Mouse (Mus musculus) hindbrain, embryonic 10.5 days (tissue): Measurements from ENCODE around the gene Lrsam1. TPM values are rescaled to one million over a fixed set of nuclear protein-coding genes. Genes with fewer than 3 reads are reported as not detected.

ENCODE experiments used
- DNase-seq: peaks from one replicate; pipeline ENCODE4 v3.0.0-alpha.2; 2017; ENCODE audit warnings: low spot score
- H3K27ac ChIP-seq: fragments of 300-500 bp; sonication (generic); 2 replicates; pipeline ENCODE4 v1.5.1; 2016; ENCODE audit warnings: mild to moderate bottlenecking, moderate library complexity
- H3K27me3 ChIP-seq: fragments of 300-500 bp; sonication (generic); 2 replicates; pipeline ENCODE4 v1.6.1; 2016; ENCODE audit warnings: mild to moderate bottlenecking; ENCODE audit not compliant: poor library complexity, insufficient read depth, severe bottlenecking
- H3K36me3 ChIP-seq: fragments of 300-500 bp; sonication (generic); 2 replicates; pipeline ENCODE4 v1.6.1; 2016; ENCODE audit warnings: mild to moderate bottlenecking, moderate library complexity
- H3K4me1 ChIP-seq: fragments of 300-500 bp; sonication (generic); replicated peaks from 2 replicates; pipeline ENCODE4 v1.6.1; 2016; ENCODE audit warnings: mild to moderate bottlenecking
- H3K4me3 ChIP-seq: fragments of 300-500 bp; sonication (generic); 2 replicates; pipeline ENCODE4 v1.5.1; 2016; ENCODE audit warnings: mild to moderate bottlenecking, moderate library complexity
- H3K9me3 ChIP-seq: fragments of 300-500 bp; sonication (generic); 2 replicates; pipeline ENCODE4 v1.6.1; 2016; ENCODE audit warnings: mild to moderate bottlenecking, moderate library complexity
- WGBS: fragments of 180-500 bp; shearing (Covaris S2); methylation state at CpG from one replicate; pipeline ENCODE4 v1.1.7; 2016; 5-methylcytosine and 5-hydroxymethylcytosine counted together
- polyA plus RNA-seq: library from polyadenylated mRNA; unstranded; fragments of >200 nt; fragmentation: Nextera tagmentation; extraction: Ambion mirVana; gene quantifications from 2 replicates; pipeline ENCODE4 v1.2.1, GENCODE M21; 2016

Gene Lrsam1
- polyA plus RNA-seq, 1 experiment from 2014 or later: 11.5 TPM

DNA sequence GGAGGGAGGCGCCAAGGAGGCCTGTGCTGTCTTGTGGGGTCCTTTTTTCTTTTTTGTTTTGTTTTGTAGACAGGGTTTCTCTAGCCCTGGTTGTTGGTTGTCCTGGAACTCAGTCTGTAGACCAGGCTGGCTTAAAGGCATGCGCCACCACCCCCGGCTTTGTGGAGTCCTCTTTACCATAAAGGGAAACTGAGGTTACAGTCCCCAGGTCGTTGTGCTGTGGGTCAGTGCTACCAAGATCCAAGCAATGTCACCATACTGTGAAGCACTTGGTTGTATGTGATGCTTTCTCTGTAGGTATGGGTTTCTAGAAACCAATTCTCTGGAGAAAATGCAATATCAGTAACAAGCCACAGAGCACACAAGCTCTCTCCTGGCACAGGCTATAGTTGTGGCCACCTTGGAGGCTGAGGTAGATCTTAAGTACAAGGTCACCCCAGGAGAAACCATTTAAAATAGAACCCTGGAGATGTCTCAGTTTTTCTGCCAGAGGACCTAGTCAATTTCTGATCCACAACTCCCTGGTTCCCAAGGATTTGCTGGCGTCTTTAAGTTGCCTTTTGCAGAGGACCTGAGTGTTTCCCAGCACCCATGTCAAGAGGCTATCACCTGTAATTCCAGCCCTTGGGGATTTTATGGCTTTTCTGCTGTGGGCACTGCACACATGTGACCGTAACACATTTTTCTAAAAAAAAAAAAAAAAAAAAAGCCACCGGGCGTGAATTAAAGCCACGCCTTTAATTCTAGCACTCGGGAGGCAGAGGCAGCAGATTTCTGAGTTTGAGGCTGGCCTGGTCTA, 3.4 kb upstream of the Lrsam1 start:
- no peak for DNase-seq
- H3K27ac ChIP-seq: no peak overlapping the region
- H3K4me1 ChIP-seq: peaks cover 76% of the 10 kb centered on the region
- peak overlapping the region; percentile 98; the same call in 1 of the 2 replicates for H3K4me3 ChIP-seq
- H3K27me3 ChIP-seq: no peaks in the 10 kb centered on the region
- no peaks in the 10 kb centered on the region for H3K9me3 ChIP-seq
- WGBS: 31% methylated on average over 10 of the region's 10 CpGs
- peaks cover 30% of the 10 kb centered on the region for H3K36me3 ChIP-seq

DNA sequence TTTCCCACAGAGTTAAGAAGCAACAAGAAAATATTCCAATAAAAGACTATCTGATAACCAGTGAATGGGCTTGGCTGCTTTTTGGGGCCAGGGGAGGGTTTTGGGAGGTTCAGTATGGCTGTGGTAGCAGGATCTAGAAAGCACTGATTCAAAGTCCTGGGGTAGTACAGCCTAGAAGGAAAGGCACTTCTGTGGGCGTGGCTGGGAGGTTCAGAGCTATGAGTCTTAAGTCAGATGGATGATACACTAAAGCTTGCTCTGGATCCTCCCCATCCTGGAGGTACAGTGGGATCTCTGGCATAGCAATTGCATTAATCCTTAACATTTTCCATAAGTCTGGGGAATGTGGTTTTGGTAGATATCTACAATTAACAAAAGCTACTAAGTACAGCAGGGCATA, 2.6 kb upstream of the Lrsam1 start:
- WGBS: 70% methylated on average over 1 of the region's 1 CpGs

DNA sequence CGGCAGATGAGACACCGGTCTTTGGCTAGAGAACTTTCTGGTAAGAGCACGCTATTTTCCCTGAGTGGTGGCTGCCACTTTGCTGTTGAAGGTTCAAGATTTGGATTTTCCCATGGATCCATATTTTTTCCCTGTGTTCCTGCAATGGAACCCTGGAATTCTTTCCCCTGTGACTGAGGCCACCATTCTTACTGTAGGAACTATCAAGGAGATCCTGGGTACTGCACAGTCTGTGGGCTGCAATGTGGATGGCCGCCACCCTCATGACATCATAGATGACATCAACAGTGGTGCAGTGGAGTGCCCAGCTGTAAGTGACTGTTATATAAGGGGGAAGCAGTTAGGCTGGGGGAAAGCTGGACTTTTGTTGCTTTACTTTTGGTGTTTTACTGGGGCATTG, 2.1 kb upstream of the Lrsam1 start:
- WGBS: 75% methylated on average over 4 of the region's 4 CpGs
- H3K4me3 ChIP-seq: peak overlapping the region; percentile 98
- H3K27me3 ChIP-seq: no peaks in the 10 kb centered on the region
- H3K9me3 ChIP-seq: no peaks in the 10 kb centered on the region
- DNase-seq: no peak
- H3K4me1 ChIP-seq: peaks cover 76% of the 10 kb centered on the region
- no peak overlapping the region for H3K27ac ChIP-seq
- peaks cover 30% of the 10 kb centered on the region for H3K36me3 ChIP-seq

More for the DNA sequence above, 2.6 kb upstream of the Lrsam1 start:
- Histone ChIP-seq H3K27ac (no peak overlapping the region), H3K4me1 (peaks cover 76% of the 10 kb centered on the region), H3K36me3 (peaks cover 30% of the 10 kb centered on the region), H3K4me3 (peak overlapping the region; percentile 98), H3K9me3 (no peaks in the 10 kb centered on the region), H3K27me3 (no peaks in the 10 kb centered on the region)
- DNase-seq: no peak

DNA sequence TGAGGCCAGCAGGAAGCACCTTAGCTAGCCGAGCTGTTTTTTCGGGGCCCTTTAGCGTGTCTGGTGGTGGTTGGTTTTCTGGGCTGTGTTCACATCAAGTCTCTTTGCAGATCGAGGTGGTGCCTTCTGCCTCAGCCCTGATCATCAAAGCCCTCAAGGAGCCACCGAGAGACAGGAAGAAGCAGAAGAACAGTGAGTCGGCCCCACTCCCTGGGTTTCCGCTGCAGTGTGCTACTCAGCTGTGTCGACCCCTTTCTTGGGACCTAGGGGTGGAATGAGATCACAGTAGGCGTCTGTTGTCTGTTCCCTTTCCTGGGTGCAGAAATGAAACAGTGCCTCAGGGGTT, 1.4 kb upstream of the Lrsam1 start:
- H3K4me1 ChIP-seq: peaks cover 71% of the 10 kb centered on the region
- peaks cover 36% of the 10 kb centered on the region for H3K36me3 ChIP-seq
- no peak for DNase-seq
- H3K27me3 ChIP-seq: no peaks in the 10 kb centered on the region
- peak overlapping the region; percentile 98 for H3K4me3 ChIP-seq
- WGBS: 9% methylated on average over 9 of the region's 9 CpGs
- no peaks in the 10 kb centered on the region for H3K9me3 ChIP-seq
- H3K27ac ChIP-seq: peak overlapping the region; percentile 97

DNA sequence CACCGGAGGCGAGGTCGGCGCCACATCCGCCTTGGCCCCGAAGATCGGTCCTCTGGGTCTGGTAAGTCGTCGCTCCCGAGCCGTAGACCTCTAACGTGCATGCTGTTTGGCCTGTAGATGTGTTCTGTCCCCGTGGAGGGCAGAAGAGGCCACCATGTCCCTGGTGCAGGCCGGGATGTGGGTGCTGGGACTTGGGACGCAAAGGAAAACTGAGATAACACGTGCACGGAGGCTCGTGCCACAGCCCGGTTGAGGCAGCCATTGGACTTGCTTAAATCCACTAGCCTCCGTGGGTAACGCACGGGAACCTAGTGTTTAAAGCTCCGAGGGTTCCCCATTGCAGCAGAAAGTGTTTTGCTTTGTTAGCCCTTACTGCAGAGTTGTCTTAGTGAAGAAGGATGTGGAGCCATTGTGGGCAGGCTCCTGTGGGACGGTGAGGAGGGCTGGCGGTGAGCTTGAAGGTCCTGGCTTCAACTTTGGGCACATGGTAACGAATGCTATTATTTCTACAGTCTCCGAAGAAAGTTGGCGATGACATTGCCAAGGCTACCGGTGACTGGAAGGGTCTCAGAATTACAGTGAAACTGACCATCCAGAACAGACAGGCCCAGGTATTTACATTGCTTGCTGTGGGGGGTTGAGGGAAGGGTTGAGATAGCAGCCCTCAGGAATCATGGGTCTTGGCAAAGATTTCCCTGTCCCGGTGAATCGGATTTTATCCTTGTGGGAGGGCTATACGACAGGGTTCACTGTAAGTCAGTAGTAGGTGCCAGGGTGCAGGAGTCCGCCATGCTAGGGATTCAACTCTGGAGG, 854 bp upstream of the Lrsam1 start:
- Histone ChIP-seq H3K4me3 (peak overlapping the region; percentile 98), H3K9me3 (no peaks in the 10 kb centered on the region), H3K27ac (peak overlapping the region; percentile 97), H3K4me1 (peaks cover 66% of the 10 kb centered on the region), H3K36me3 (peaks cover 41% of the 10 kb centered on the region), H3K27me3 (no peaks in the 10 kb centered on the region)
- DNase-seq: peak; percentile 46
- WGBS: under 1% methylated on average over 33 of the region's 33 CpGs

DNA sequence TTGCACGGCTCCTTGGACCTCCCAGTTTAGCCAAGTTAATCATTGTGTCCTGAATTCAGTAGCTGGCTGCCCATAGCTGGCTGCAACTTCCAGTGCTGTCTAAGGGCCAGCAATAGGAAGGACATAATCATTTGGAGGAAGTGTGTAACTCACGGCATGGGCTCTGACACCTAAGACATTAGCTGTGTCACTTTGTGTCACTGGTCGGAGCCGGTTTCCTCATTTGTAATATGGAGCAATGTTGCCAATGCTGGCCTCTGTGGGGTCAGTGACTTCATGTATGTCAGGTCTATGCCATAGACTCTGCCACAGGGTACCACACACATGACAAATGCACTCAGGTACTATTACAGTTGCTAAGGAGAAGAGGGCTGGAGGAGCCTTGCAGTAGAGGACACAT, 1.1 kb downstream of the Lrsam1 start:
- Histone ChIP-seq H3K27ac (no peak overlapping the region), H3K27me3 (no peaks in the 10 kb centered on the region), H3K4me1 (peaks cover 47% of the 10 kb centered on the region), H3K36me3 (peaks cover 60% of the 10 kb centered on the region), H3K9me3 (no peaks in the 10 kb centered on the region), H3K4me3 (peak overlapping the region; percentile 98)
- no peak for DNase-seq
- 93% methylated on average over 4 of the region's 4 CpGs for WGBS

DNA sequence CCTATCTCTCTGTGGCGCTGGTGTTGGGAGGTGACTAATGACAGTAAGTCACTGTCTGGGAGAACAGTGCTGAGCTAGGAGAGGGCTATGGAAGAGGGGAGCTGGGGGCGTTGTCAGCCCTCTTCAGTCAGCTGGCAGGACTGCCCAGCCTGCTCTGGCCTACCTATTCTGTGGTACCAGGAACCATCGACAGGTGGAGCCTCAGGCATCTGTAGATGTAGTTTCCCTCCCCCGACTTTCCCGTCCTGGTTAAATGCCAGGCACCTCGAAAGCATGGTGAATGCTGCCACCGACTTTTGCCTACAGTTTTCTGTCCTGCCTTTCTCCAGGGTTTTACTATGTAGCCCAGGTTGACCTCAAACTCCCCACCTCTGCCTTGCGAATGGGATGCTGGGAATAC, 4.1 kb downstream of the Lrsam1 start:
- peaks cover 59% of the 10 kb centered on the region for H3K36me3 ChIP-seq
- H3K27ac ChIP-seq: no peak overlapping the region
- 65% methylated on average over 8 of the region's 8 CpGs for WGBS
- H3K4me1 ChIP-seq: peaks cover 25% of the 10 kb centered on the region
- no peak for DNase-seq
- H3K4me3 ChIP-seq: no peak overlapping the region
- peaks cover 5% of the 10 kb centered on the region for H3K9me3 ChIP-seq
- no peaks in the 10 kb centered on the region for H3K27me3 ChIP-seq

DNA sequence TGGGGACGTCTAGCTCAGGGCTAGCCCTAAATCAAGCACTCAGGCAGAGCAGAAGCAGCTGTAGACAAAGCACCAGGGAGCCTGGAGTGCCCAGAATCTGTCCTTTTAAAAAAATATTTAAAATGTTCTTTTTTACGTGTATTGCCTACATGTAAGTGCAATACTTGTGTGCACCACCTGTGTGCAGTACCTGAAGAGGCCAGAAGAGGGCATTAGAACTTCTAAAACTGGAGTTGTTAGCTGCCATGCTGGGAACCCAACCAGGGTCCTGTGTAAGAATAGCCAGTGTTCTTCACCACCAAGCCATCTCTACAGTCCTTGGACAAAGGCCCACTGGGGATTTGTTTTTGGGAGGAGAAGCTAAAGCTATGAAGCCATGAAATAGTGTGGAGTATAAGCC, 6.8 kb downstream of the Lrsam1 start:
- no peak overlapping the region for H3K27ac ChIP-seq
- H3K4me1 ChIP-seq: 0 out of 2 replicates have a peak, but pooled peaks cover 6% of the 10 kb centered on the region
- DNase-seq: no peak
- no peak overlapping the region for H3K4me3 ChIP-seq
- no peaks in the 10 kb centered on the region for H3K27me3 ChIP-seq
- H3K36me3 ChIP-seq: peaks cover 81% of the 10 kb centered on the region
- 92% methylated on average over 2 of the region's 2 CpGs for WGBS
- peaks cover 5% of the 10 kb centered on the region for H3K9me3 ChIP-seq

DNA sequence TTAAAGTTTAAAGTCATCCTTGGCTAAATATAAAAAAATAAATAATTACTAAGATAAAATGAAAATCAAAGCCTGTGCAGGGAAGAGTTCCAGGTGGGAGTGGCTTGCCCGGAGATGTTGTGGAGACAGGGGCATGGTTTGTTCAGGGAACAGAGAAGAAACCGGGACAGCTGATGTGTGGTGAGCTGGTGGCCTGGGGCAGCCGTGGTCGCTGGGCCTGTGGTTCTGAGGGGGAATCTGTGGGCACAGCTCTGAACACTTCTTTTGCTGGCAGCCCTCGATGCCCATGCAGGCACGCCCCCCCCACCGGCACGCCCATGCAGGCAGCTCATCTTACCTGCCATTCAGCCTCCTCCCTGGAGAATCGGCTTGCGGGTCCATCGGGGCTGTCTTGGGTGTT, 14.0 kb downstream of the Lrsam1 start:
- no peak for DNase-seq
- H3K36me3 ChIP-seq: peaks cover 78% of the 10 kb centered on the region
- H3K4me3 ChIP-seq: no peak overlapping the region
- H3K4me1 ChIP-seq: no peaks in the 10 kb centered on the region
- 92% methylated on average over 11 of the region's 11 CpGs for WGBS
- no peaks in the 10 kb centered on the region for H3K9me3 ChIP-seq
- H3K27me3 ChIP-seq: no peaks in the 10 kb centered on the region
- no peak overlapping the region for H3K27ac ChIP-seq

DNA sequence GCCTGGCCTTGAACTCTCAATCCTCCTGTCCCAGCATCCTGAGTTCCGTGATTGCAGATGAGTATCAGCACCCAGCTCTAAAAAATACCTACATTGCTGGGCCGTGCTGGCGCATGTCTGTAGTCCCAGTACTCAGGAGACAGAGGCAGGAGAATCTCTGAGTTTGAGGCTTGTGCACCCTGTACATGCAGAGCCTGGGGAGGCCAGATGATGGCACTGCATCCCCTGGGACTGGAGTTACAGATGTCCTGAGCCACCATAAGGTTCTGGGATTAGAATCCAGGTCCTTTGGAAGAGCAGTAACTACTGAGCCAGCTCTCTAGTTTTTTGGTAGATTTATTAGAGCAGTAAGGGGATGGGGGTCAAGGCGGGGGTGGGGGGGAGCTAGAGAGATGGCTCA, 20.9 kb downstream of the Lrsam1 start:
- Histone ChIP-seq H3K9me3 (no peaks in the 10 kb centered on the region), H3K4me3 (no peak overlapping the region), H3K27ac (no peak overlapping the region), H3K36me3 (peaks cover 78% of the 10 kb centered on the region), H3K27me3 (no peaks in the 10 kb centered on the region), H3K4me1 (no peaks in the 10 kb centered on the region)
- 90% methylated on average over 4 of the region's 4 CpGs for WGBS
- no peak for DNase-seq

DNA sequence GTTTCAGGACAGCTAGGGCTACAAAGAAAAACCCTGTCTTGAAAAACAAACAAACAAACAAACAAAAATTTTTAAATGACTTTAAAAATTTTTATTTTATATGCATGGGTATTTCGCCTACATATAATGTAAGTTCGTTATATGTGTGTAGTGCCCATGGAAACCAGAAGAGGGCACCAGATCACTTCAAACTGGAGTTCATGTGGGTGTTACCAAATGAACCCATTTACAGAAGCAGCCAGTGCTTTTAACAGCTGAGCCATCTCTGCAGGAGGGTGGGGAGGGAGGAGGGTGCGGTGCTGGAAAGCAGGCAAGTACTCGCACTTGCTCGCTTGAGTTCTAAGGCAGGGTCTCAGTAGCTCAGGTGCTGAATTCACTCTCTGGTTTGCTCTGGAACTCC, 22.0 kb downstream of the Lrsam1 start:
- peak; percentile 29 for DNase-seq
- H3K36me3 ChIP-seq: peaks cover 78% of the 10 kb centered on the region
- no peak overlapping the region for H3K4me3 ChIP-seq
- no peaks in the 10 kb centered on the region for H3K4me1 ChIP-seq
- H3K27me3 ChIP-seq: no peaks in the 10 kb centered on the region
- WGBS: 67% methylated on average over 5 of the region's 5 CpGs
- no peaks in the 10 kb centered on the region for H3K9me3 ChIP-seq
- H3K27ac ChIP-seq: no peak overlapping the region

DNA sequence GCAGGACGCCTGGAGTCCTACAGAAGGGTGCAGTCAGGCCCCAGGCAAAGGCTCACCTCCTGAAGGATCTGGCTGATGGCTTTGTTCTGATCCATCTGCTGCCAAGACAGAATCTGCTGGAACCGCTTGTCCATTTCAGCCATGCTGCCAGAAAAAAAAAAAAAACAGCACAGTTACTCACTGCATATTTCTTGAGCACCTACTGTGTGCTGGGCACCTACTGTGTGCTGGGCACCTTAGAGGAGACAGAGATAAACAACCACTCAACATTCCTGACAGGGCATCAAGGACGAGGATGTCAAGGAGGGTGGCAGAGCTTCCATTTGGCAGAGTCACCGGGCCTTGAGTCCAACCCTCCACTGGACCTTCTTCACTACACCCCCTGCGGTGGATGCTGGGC, 22.7 kb downstream of the Lrsam1 start:
- no peak for DNase-seq
- H3K36me3 ChIP-seq: peaks cover 82% of the 10 kb centered on the region
- WGBS: 92% methylated on average over 5 of the region's 5 CpGs

DNA sequence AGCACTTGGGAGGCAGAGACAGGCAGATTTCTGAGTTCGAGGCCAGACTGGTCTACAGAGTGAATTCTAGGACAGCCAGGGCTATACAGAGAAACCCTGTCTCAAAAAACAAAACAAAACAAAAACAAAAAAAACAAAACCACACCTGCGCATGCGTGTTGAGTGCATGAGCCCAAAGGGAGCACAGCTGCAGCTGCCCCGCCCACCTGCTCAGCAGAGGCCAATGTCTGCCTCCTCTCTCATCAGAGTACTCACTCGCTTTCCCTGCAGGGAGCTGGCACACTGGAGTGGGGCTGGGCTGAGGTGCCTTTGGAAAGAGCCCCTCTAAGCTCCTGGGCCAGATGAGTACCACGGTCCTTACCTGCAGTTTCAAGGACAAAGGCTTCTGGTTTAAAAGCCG, 29.7 kb downstream of the Lrsam1 start:
- Histone ChIP-seq H3K4me3 (no peak overlapping the region), H3K4me1 (peaks cover 9% of the 10 kb centered on the region; the same call in 1 of the 2 replicates), H3K36me3 (peaks cover 60% of the 10 kb centered on the region), H3K9me3 (no peaks in the 10 kb centered on the region), H3K27me3 (no peaks in the 10 kb centered on the region), H3K27ac (no peak overlapping the region)
- 79% methylated on average over 7 of the region's 7 CpGs for WGBS
- no peak for DNase-seq

More for the DNA sequence above, 22.7 kb downstream of the Lrsam1 start:
- Histone ChIP-seq H3K4me1 (no peaks in the 10 kb centered on the region), H3K27me3 (no peaks in the 10 kb centered on the region), H3K4me3 (no peak overlapping the region), H3K9me3 (no peaks in the 10 kb centered on the region), H3K27ac (no peak overlapping the region)
